Mouse (Mus musculus): ENCODE measurements around the gene Tmem50b. TPM values are rescaled to one million over a fixed set of nuclear protein-coding genes. Genes with fewer than 3 reads are reported as not detected.

Tmem50b gene
- polyA plus RNA-seq, 1 experiment from 2014 or later = 131 TPM

GRCm38 (mm10) chr16:91618511-91619501 is 21.2 kb upstream of the Tmem50b start, which contains the start of gene Dnajc28:
Dnajc28 (minus strand) TSS chr16:91619026.
- H3K36me3 ChIP-seq (ENCODE audit: control insufficient read depth, insufficient read depth, low read length) = peaks cover 19% of the 10 kb centered on the region
- WGBS = 10% methylated on average over 39 of the region's 39 CpGs
- no peak within 1 kb of the TSS for H3K27ac ChIP-seq (ENCODE audit: low read depth, low read length)
- H3K9ac ChIP-seq (ENCODE audit: low read depth, low read length) = peak within 1 kb of the TSS; percentile 73
- peak within 1 kb of the TSS; percentile 57 for H3K4me3 ChIP-seq (ENCODE audit: low read length)
- H3K9me3 ChIP-seq (ENCODE audit: control insufficient read depth, low read length) = no peaks in the 10 kb centered on the region
- peak; percentile 95 for ATAC-seq
- H3K4me1 ChIP-seq (ENCODE audit: control insufficient read depth, insufficient read depth, low read depth, low read length) = peaks cover 6% of the 10 kb centered on the region
- no peaks in the 10 kb centered on the region for H3K27me3 ChIP-seq (replicated peaks; ENCODE audit: control insufficient read depth, insufficient read depth, low read length)
- H3K4me2 ChIP-seq (ENCODE audit: low read length) = peak within 1 kb of the TSS; percentile 86

- Histone ChIP-seq H3K27me3 (replicated peaks; ENCODE audit: control insufficient read depth, insufficient read depth, low read length) (no peaks in the 10 kb centered on the region), H3K4me1 (ENCODE audit: control insufficient read depth, insufficient read depth, low read depth, low read length) (peaks cover 6% of the 10 kb centered on the region), H3K9ac (ENCODE audit: low read depth, low read length) (no peak overlapping the region), H3K4me3 (ENCODE audit: low read length) (no peak overlapping the region), H3K36me3 (ENCODE audit: control insufficient read depth, insufficient read depth, low read length) (no peaks in the 10 kb centered on the region), H3K9me3 (ENCODE audit: control insufficient read depth, low read length) (no peaks in the 10 kb centered on the region), H3K4me2 (ENCODE audit: low read length) (no peak overlapping the region), H3K27ac (ENCODE audit: low read depth, low read length) (no peak overlapping the region)
- 86% methylated on average over 6 of the region's 6 CpGs for WGBS
- ATAC-seq = no peak
Observed at GRCm38 (mm10) chr16:91614552-91614951, 17.0 kb upstream of the Tmem50b start.

- ATAC-seq = no peak
- no peaks in the 10 kb centered on the region for H3K4me1 ChIP-seq (ENCODE audit: control insufficient read depth, insufficient read depth, low read depth, low read length)
- H3K27ac ChIP-seq (ENCODE audit: low read depth, low read length) = no peak overlapping the region
- no peaks in the 10 kb centered on the region for H3K36me3 ChIP-seq (ENCODE audit: control insufficient read depth, insufficient read depth, low read length)
- H3K4me3 ChIP-seq (ENCODE audit: low read length) = no peak overlapping the region
- H3K9me3 ChIP-seq (ENCODE audit: control insufficient read depth, low read length) = no peaks in the 10 kb centered on the region
- no peaks in the 10 kb centered on the region for H3K27me3 ChIP-seq (replicated peaks; ENCODE audit: control insufficient read depth, insufficient read depth, low read length)
- no peak overlapping the region for H3K4me2 ChIP-seq (ENCODE audit: low read length)
- H3K9ac ChIP-seq (ENCODE audit: low read depth, low read length) = no peak overlapping the region
- WGBS = 72% methylated on average over 5 of the region's 5 CpGs
Observed at GRCm38 (mm10) chr16:91612525-91612924, 14.9 kb upstream of the Tmem50b start.

- WGBS = 73% methylated on average over 11 of the region's 11 CpGs
- no peak overlapping the region for H3K4me2 ChIP-seq (ENCODE audit: low read length)
- no peak overlapping the region for H3K27ac ChIP-seq (ENCODE audit: low read depth, low read length)
- no peaks in the 10 kb centered on the region for H3K4me1 ChIP-seq (ENCODE audit: control insufficient read depth, insufficient read depth, low read depth, low read length)
- H3K36me3 ChIP-seq (ENCODE audit: control insufficient read depth, insufficient read depth, low read length) = no peaks in the 10 kb centered on the region
- no peaks in the 10 kb centered on the region for H3K27me3 ChIP-seq (replicated peaks; ENCODE audit: control insufficient read depth, insufficient read depth, low read length)
- H3K4me3 ChIP-seq (ENCODE audit: low read length) = no peak overlapping the region
- H3K9me3 ChIP-seq (ENCODE audit: control insufficient read depth, low read length) = no peaks in the 10 kb centered on the region
- no peak overlapping the region for H3K9ac ChIP-seq (ENCODE audit: low read depth, low read length)
- no peak for ATAC-seq
Observed at GRCm38 (mm10) chr16:91611248-91611647, 13.6 kb upstream of the Tmem50b start.

GRCm38 (mm10) chr16:91609501-91610245 is 12.1 kb upstream of the Tmem50b start:
- Histone ChIP-seq H3K4me1 (ENCODE audit: control insufficient read depth, insufficient read depth, low read depth, low read length) (no peaks in the 10 kb centered on the region), H3K27ac (ENCODE audit: low read depth, low read length) (no peak overlapping the region), H3K36me3 (ENCODE audit: control insufficient read depth, insufficient read depth, low read length) (no peaks in the 10 kb centered on the region), H3K4me2 (ENCODE audit: low read length) (no peak overlapping the region), H3K9ac (ENCODE audit: low read depth, low read length) (no peak overlapping the region), H3K4me3 (ENCODE audit: low read length) (no peak overlapping the region), H3K9me3 (ENCODE audit: control insufficient read depth, low read length) (no peaks in the 10 kb centered on the region), H3K27me3 (replicated peaks; ENCODE audit: control insufficient read depth, insufficient read depth, low read length) (no peaks in the 10 kb centered on the region)
- no peak for ATAC-seq
- WGBS = 68% methylated on average over 9 of the region's 9 CpGs

GRCm38 (mm10) chr16:91606958-91607357 is 9.4 kb upstream of the Tmem50b start:
- Histone ChIP-seq H3K4me1 (ENCODE audit: control insufficient read depth, insufficient read depth, low read depth, low read length) (no peaks in the 10 kb centered on the region), H3K9ac (ENCODE audit: low read depth, low read length) (no peak overlapping the region), H3K27me3 (replicated peaks; ENCODE audit: control insufficient read depth, insufficient read depth, low read length) (no peaks in the 10 kb centered on the region), H3K36me3 (ENCODE audit: control insufficient read depth, insufficient read depth, low read length) (no peaks in the 10 kb centered on the region), H3K27ac (ENCODE audit: low read depth, low read length) (no peak overlapping the region), H3K4me2 (ENCODE audit: low read length) (no peak overlapping the region), H3K4me3 (ENCODE audit: low read length) (no peak overlapping the region), H3K9me3 (ENCODE audit: control insufficient read depth, low read length) (no peaks in the 10 kb centered on the region)
- WGBS = 89% methylated on average over 8 of the region's 8 CpGs
- no peak for ATAC-seq

GRCm38 (mm10) chr16:91605156-91605555 is 7.6 kb upstream of the Tmem50b start:
- Histone ChIP-seq H3K27ac (ENCODE audit: low read depth, low read length) (no peak overlapping the region), H3K4me1 (ENCODE audit: control insufficient read depth, insufficient read depth, low read depth, low read length) (no peaks in the 10 kb centered on the region), H3K4me3 (ENCODE audit: low read length) (no peak overlapping the region), H3K4me2 (ENCODE audit: low read length) (no peak overlapping the region), H3K9ac (ENCODE audit: low read depth, low read length) (no peak overlapping the region), H3K27me3 (replicated peaks; ENCODE audit: control insufficient read depth, insufficient read depth, low read length) (no peaks in the 10 kb centered on the region), H3K9me3 (ENCODE audit: control insufficient read depth, low read length) (no peaks in the 10 kb centered on the region), H3K36me3 (ENCODE audit: control insufficient read depth, insufficient read depth, low read length) (no peaks in the 10 kb centered on the region)
- WGBS = 74% methylated on average over 6 of the region's 6 CpGs
- ATAC-seq = no peak

- Histone ChIP-seq H3K9me3 (ENCODE audit: control insufficient read depth, low read length) (no peaks in the 10 kb centered on the region), H3K27ac (ENCODE audit: low read depth, low read length) (no peak overlapping the region), H3K4me3 (ENCODE audit: low read length) (no peak overlapping the region), H3K9ac (ENCODE audit: low read depth, low read length) (no peak overlapping the region), H3K4me2 (ENCODE audit: low read length) (no peak overlapping the region), H3K27me3 (replicated peaks; ENCODE audit: control insufficient read depth, insufficient read depth, low read length) (peaks cover 2% of the 10 kb centered on the region), H3K36me3 (ENCODE audit: control insufficient read depth, insufficient read depth, low read length) (no peaks in the 10 kb centered on the region), H3K4me1 (ENCODE audit: control insufficient read depth, insufficient read depth, low read depth, low read length) (peaks cover under 1% of the 10 kb centered on the region)
- ATAC-seq = no peak
- 74% methylated on average over 9 of the region's 9 CpGs for WGBS
Observed at GRCm38 (mm10) chr16:91601693-91602092, 4.1 kb upstream of the Tmem50b start.

GRCm38 (mm10) chr16:91601081-91601480 is 3.5 kb upstream of the Tmem50b start:
- peaks cover 2% of the 10 kb centered on the region for H3K27me3 ChIP-seq (replicated peaks; ENCODE audit: control insufficient read depth, insufficient read depth, low read length)
- no peak for ATAC-seq
- H3K27ac ChIP-seq (ENCODE audit: low read depth, low read length) = no peak overlapping the region
- no peaks in the 10 kb centered on the region for H3K36me3 ChIP-seq (ENCODE audit: control insufficient read depth, insufficient read depth, low read length)
- no peak overlapping the region for H3K4me2 ChIP-seq (ENCODE audit: low read length)
- no peak overlapping the region for H3K4me3 ChIP-seq (ENCODE audit: low read length)
- H3K9ac ChIP-seq (ENCODE audit: low read depth, low read length) = no peak overlapping the region
- H3K9me3 ChIP-seq (ENCODE audit: control insufficient read depth, low read length) = no peaks in the 10 kb centered on the region
- WGBS = 76% methylated on average over 4 of the region's 4 CpGs
- peaks cover 5% of the 10 kb centered on the region for H3K4me1 ChIP-seq (ENCODE audit: control insufficient read depth, insufficient read depth, low read depth, low read length)
